ENCODE assay signal across 13 mouse cellular contexts in genomic region chr1:47446021-47446420, GRCm38 (mm10).
"Had no signal": no experiment of that assay in that cellular context is flagged by ENCODE, and none has a peak within 500 bp of the region (broad histone marks: within the 10 kb centered on the region; RNA-seq: fewer than 3 reads in every experiment).

No protein-coding gene starts in this region.

- H3K4me3 ChIP-seq: layer of hippocampus, adult 2 months; limb, embryonic 12.5 days; liver, embryonic 13.5 days had no signal

- DNase-seq: kidney, adult 18-20 months; kidney, postnatal 4 days; liver; liver, embryonic 13.5 days; lung, adult 2 months; lung, postnatal 36 days; right cerebral cortex, adult 18-20 months; right cerebral cortex, postnatal 25 days; thymus, postnatal 36 days had no signal

- H3K36me3 ChIP-seq: limb, embryonic 12.5 days; liver, embryonic 13.5 days had no signal

- H3K9ac ChIP-seq: limb, embryonic 12.5 days; liver, embryonic 13.5 days had no signal

- H3K4me1 ChIP-seq: limb, embryonic 12.5 days; liver, embryonic 13.5 days had no signal

- H3K27ac ChIP-seq: layer of hippocampus, adult 2 months; limb, embryonic 12.5 days; liver, embryonic 13.5 days had no signal

- ATAC-seq: lung, postnatal 0 days; midbrain, embryonic 16.5 days had no signal

- H3K9me3 ChIP-seq: limb, embryonic 12.5 days; liver, embryonic 13.5 days had no signal

- H3K27me3 ChIP-seq: limb, embryonic 12.5 days; liver, embryonic 13.5 days had no signal

- H3K4me2 ChIP-seq: limb, embryonic 12.5 days; liver, embryonic 13.5 days had no signal
